Mouse (Mus musculus): Measurements from ENCODE around the gene Gm4301. TPM values are rescaled to one million over a fixed set of nuclear protein-coding genes. Genes with fewer than 3 reads are reported as not detected.

Gene Gm4301
- total and polyA plus RNA-seq, 2 experiments from 2014 or later, result not detected

Other genes with a start within 250 kb of the Gm4301 start
- gene Gm4302, start 5.2 kb downstream of the Gm4301 start, total RNA-seq (2014; rRNA removed), result not detected in 2 replicates
- not detected in 2 replicates for gene Gm4302, start 5.2 kb downstream of the Gm4301 start, polyA plus RNA-seq (2015; fragmentation: Nextera tagmentation; extraction: Ambion mirVana)
- not detected in 2 replicates for gene Gm4303, start 10.3 kb downstream of the Gm4301 start, total RNA-seq (2014; rRNA removed)
- gene Gm4303, start 10.3 kb downstream of the Gm4301 start, polyA plus RNA-seq (2015; fragmentation: Nextera tagmentation; extraction: Ambion mirVana), result not detected in 2 replicates
- gene Gm4305, start 15.4 kb downstream of the Gm4301 start, total RNA-seq (2014; rRNA removed), result not detected in 2 replicates
- gene Gm4305, start 15.4 kb downstream of the Gm4301 start, polyA plus RNA-seq (2015; fragmentation: Nextera tagmentation; extraction: Ambion mirVana), result not detected in 2 replicates
- gene Gm4307, start 25.7 kb downstream of the Gm4301 start, total RNA-seq (2014; rRNA removed), result not detected in 2 replicates
- not detected in 2 replicates for gene Gm4307, start 25.7 kb downstream of the Gm4301 start, polyA plus RNA-seq (2015; fragmentation: Nextera tagmentation; extraction: Ambion mirVana)
- gene Gm4312, start 46.9 kb downstream of the Gm4301 start, total RNA-seq (2014; rRNA removed), result not detected in 2 replicates
- not detected in 2 replicates for gene Gm4312, start 46.9 kb downstream of the Gm4301 start, polyA plus RNA-seq (2015; fragmentation: Nextera tagmentation; extraction: Ambion mirVana)
- 13.3 and 14.8 TPM in 2 replicates for gene Tmtc3, start 151.7 kb downstream of the Gm4301 start, total RNA-seq (2014; rRNA removed)
- 6.3 and 6.8 TPM in 2 replicates for gene Tmtc3, start 151.7 kb downstream of the Gm4301 start, polyA plus RNA-seq (2015; fragmentation: Nextera tagmentation; extraction: Ambion mirVana)
- 3.1 and 4.6 TPM in 2 replicates for gene Cep290, start 151.9 kb downstream of the Gm4301 start, total RNA-seq (2014; rRNA removed)
- gene Cep290, start 151.9 kb downstream of the Gm4301 start, polyA plus RNA-seq (2015; fragmentation: Nextera tagmentation; extraction: Ambion mirVana), result 4.1 and 5.1 TPM in 2 replicates